In the genomic region with DNA sequence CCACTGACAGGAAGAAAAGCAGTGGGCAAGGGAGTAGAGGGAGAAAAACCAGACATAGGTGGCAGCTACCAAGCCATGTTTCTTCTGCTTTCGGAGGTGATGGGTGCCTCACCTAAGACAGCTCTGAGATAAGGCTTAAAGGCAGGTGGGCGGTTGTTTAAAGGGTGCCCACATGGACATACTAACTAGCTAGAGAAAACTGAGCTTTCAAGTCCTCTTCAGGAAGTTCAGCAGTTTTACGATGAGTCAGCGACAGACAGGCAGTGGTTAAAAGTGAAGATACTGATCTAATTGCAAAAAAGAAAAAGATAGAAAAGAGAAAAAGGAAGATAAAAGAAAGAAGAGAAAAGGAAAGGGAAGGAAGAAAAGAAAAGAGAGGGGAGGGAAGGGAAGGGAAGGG, we compare ENCODE assay signal across 17 mouse cellular contexts.
DNase-seq lines count a peak whose midpoint lies in the region; ATAC-seq and TF ChIP-seq lines count a peak whose summit lies in the region.
"Had no signal": no experiment of that assay in that cellular context is flagged by ENCODE, and none has a peak within 500 bp of the region (broad histone marks: within the 10 kb centered on the region; RNA-seq: fewer than 3 reads in every experiment).

No protein-coding gene starts in this region.

- peak; percentile 17 for DNase-seq in thymus, adult 2 months
- DNase-seq in thymus, postnatal 36 days: no peak
- peak; percentile 16 for DNase-seq in A20 (ENCODE audit: low read depth, low spot score)
- DNase-seq in CH12.LX (ENCODE audit: extremely low read depth): peak; percentile 56
- no peak for DNase-seq in liver, embryonic 11.5 days (ENCODE audit: low spot score)
- no peak for DNase-seq in frontal cortex, postnatal 36 days (ENCODE audit: low spot score in 2 of 2)
- DNase-seq: adrenal gland, adult 8-10 months; adrenal gland, postnatal 36 days; heart, adult 18-20 months had no signal

- in situ Hi-C loops in CH12.LX (cut with MboI; ENCODE audit: low pct_ligation_motif_present, low pct_unique_long_range_greater_than_20kb, low sequenced_read_pairs): no loop called here

- dilution Hi-C loops in CH12.LX (cut with MboI; ENCODE audit: extremely low pct_ligation_motif_present, extremely low pct_unique_long_range_greater_than_20kb, low sequenced_read_pairs): no loop called here

- H3K4me3 ChIP-seq in thymus, adult 2 months (ENCODE audit: control insufficient read depth, insufficient read depth, low read length): no peak overlapping the region
- H3K4me3 ChIP-seq in CH12.LX (replicated peaks in 1 of 3; ENCODE audit: low read depth in 2 of 3, low read length in 2 of 3, poor library complexity in 1 of 3): no peak overlapping the region
- H3K4me3 ChIP-seq in forebrain, embryonic 12.5 days (replicated peaks): no peak overlapping the region
- no peak overlapping the region for H3K4me3 ChIP-seq in liver, embryonic 11.5 days (ENCODE audit: low read depth, low read length)
- H3K4me3 ChIP-seq: embryonic facial prominence, embryonic 13.5 days; heart, embryonic 10.5 days; hindbrain, embryonic 10.5 days had no signal

- peaks cover 3% of the 10 kb centered on the region for H3K9me3 ChIP-seq in CH12.LX (replicated peaks; ENCODE audit: low read length)
- H3K9me3 ChIP-seq in forebrain, embryonic 12.5 days: no peaks in the 10 kb centered on the region
- no peaks in the 10 kb centered on the region for H3K9me3 ChIP-seq in liver, embryonic 11.5 days (ENCODE audit: control insufficient read depth, low read length)
- H3K9me3 ChIP-seq: embryonic facial prominence, embryonic 13.5 days; heart, embryonic 10.5 days; hindbrain, embryonic 10.5 days had no signal

- peak; percentile 16; the same call in 1 of the 2 replicates for ATAC-seq in megakaryocyte, adult 5-6 weeks (ENCODE audit: poor library complexity, severe bottlenecking)
- no peak for ATAC-seq in forebrain, embryonic 12.5 days (ENCODE audit: low FRiP score)
- ATAC-seq in liver, embryonic 11.5 days (replicated peaks; ENCODE audit: low FRiP score): no peak
- ATAC-seq: forebrain, embryonic 14.5 days; intestine, embryonic 16.5 days had no signal

- TF ChIP-seq RAD21 in CH12.LX (IDR thresholded peaks at IDR 0.05; ENCODE audit: low read depth, low read length): no peak

- H3K4me1 ChIP-seq in thymus, adult 2 months (replicated peaks; ENCODE audit: control insufficient read depth, insufficient read depth, low read length): peaks cover 61% of the 10 kb centered on the region
- peaks cover 17 to 57% of the 10 kb centered on the region in 2 experiments for H3K4me1 ChIP-seq in CH12.LX (ENCODE audit: control insufficient read depth in 1 of 2, insufficient read depth in 2 of 2)
- no peaks in the 10 kb centered on the region for H3K4me1 ChIP-seq in forebrain, embryonic 12.5 days
- H3K4me1 ChIP-seq in liver, embryonic 11.5 days (replicated peaks; ENCODE audit: control insufficient read depth, insufficient read depth, low read length): peaks cover 8% of the 10 kb centered on the region; the same call in 1 of the 2 replicates

- no peaks in the 10 kb centered on the region for H3K79me2 ChIP-seq in CH12.LX (replicated peaks; ENCODE audit: control insufficient read depth, extremely low read depth, insufficient read depth, poor library complexity, severe bottlenecking)

- TF ChIP-seq EP300 in CH12.LX (IDR thresholded peaks at IDR 0.05; ENCODE audit: low read length): no peak

- no peak overlapping the region for H3K9ac ChIP-seq in CH12.LX (ENCODE audit: insufficient read depth, low read depth)
- H3K9ac ChIP-seq in forebrain, embryonic 12.5 days: no peak overlapping the region
- H3K9ac ChIP-seq in liver, embryonic 11.5 days (ENCODE audit: low read depth, low read length): no peak overlapping the region
- H3K9ac ChIP-seq: embryonic facial prominence, embryonic 13.5 days; hindbrain, embryonic 14.5 days had no signal

- H3K27me3 ChIP-seq in thymus, adult 2 months (ENCODE audit: control insufficient read depth, insufficient read depth, low read length): no peaks in the 10 kb centered on the region
- no peaks in the 10 kb centered on the region for H3K27me3 ChIP-seq in CH12.LX (replicated peaks)
- H3K27me3 ChIP-seq in forebrain, embryonic 12.5 days: no peaks in the 10 kb centered on the region
- no peaks in the 10 kb centered on the region for H3K27me3 ChIP-seq in liver, embryonic 11.5 days (replicated peaks; ENCODE audit: control insufficient read depth, insufficient read depth, low read length)
- H3K27me3 ChIP-seq: embryonic facial prominence, embryonic 13.5 days had no signal

- WGBS in thymus, adult 2 months: 8% methylated on average over 4 of the region's 4 CpGs
- 92% methylated on average over 4 of the region's 4 CpGs for WGBS in forebrain, embryonic 12.5 days
- 68% methylated on average over 4 of the region's 4 CpGs for WGBS in liver, embryonic 11.5 days

- H3K27ac ChIP-seq in thymus, adult 2 months (ENCODE audit: control insufficient read depth, insufficient read depth, low read length): peak overlapping the region; percentile 39
- no peak overlapping the region for H3K27ac ChIP-seq in CH12.LX (ENCODE audit: insufficient read depth, low read depth)
- no peak overlapping the region for H3K27ac ChIP-seq in forebrain, embryonic 12.5 days
- H3K27ac ChIP-seq in liver, embryonic 11.5 days (ENCODE audit: low read depth, low read length): no peak overlapping the region
- H3K27ac ChIP-seq: embryonic facial prominence, embryonic 13.5 days; heart, embryonic 10.5 days; hindbrain, embryonic 10.5 days; hindbrain, embryonic 14.5 days had no signal

- H3K4me2 ChIP-seq in CH12.LX (ENCODE audit: insufficient read depth, low read depth, poor library complexity, severe bottlenecking): peak overlapping the region; percentile 7
- no peak overlapping the region for H3K4me2 ChIP-seq in forebrain, embryonic 12.5 days
- H3K4me2 ChIP-seq in liver, embryonic 11.5 days: no peak overlapping the region
- H3K4me2 ChIP-seq: embryonic facial prominence, embryonic 13.5 days; hindbrain, embryonic 14.5 days had no signal

- no peak for TF ChIP-seq CTCF in thymus, adult 2 months (IDR thresholded peaks at IDR 0.05; ENCODE audit: borderline replicate concordance, control insufficient read depth, extremely low read depth, insufficient read depth, low read length, poor library complexity)
- TF ChIP-seq CTCF in CH12.LX (conservative IDR thresholded peaks at IDR 0.05 in 1 of 2, IDR thresholded peaks at IDR 0.05 in 1 of 2; ENCODE audit: low read depth in 2 of 2, low read length in 2 of 2): no peak

- no peak for TF ChIP-seq POLR2A in thymus, adult 2 months (IDR thresholded peaks at IDR 0.05; ENCODE audit: control insufficient read depth, extremely low read depth, insufficient read depth, low read length, poor library complexity)
- no peak for TF ChIP-seq POLR2A in CH12.LX (IDR thresholded peaks at IDR 0.05; ENCODE audit: low read depth, low read length)

- no peaks in the 10 kb centered on the region for H3K36me3 ChIP-seq in thymus, adult 2 months (ENCODE audit: control insufficient read depth, insufficient read depth, low read length)
- H3K36me3 ChIP-seq in CH12.LX (replicated peaks in 1 of 2; ENCODE audit: control insufficient read depth in 1 of 2, insufficient read depth in 1 of 2, low read length in 1 of 2): no peaks in the 10 kb centered on the region
- H3K36me3 ChIP-seq in forebrain, embryonic 12.5 days (replicated peaks): no peaks in the 10 kb centered on the region
- H3K36me3 ChIP-seq in liver, embryonic 11.5 days (ENCODE audit: control insufficient read depth, insufficient read depth, low read length): no peaks in the 10 kb centered on the region
- H3K36me3 ChIP-seq: embryonic facial prominence, embryonic 13.5 days; heart, embryonic 10.5 days; hindbrain, embryonic 10.5 days had no signal

TF ChIP-seq in CH12.LX, 34 proteins besides CTCF, POLR2A, EP300 and RAD21:
- TF ChIP-seq POLR2AphosphoS2 (IDR thresholded peaks at IDR 0.05; ENCODE audit: low read depth, low read length): no peak
- TF ChIP-seq MAFK (IDR thresholded peaks at IDR 0.05; ENCODE audit: insufficient replicate concordance, low read length): peak; percentile 77

Comparison
In these comparisons a context has a peak if more than half of its experiments do, and no peak if none do; other contexts are left out.
1. DNase-seq: peak in thymus, adult 2 months (single experiment), A20 (single experiment) and CH12.LX (single experiment); none in thymus, postnatal 36 days (0 of 2), liver, embryonic 11.5 days (single experiment) and frontal cortex, postnatal 36 days (0 of 2).